Mouse (Mus musculus): ENCODE measurements around the gene Tmem170b. TPM values are rescaled to one million over a fixed set of nuclear protein-coding genes. Genes with fewer than 3 reads are reported as not detected.
"Not testable (repeated sequence)": the region's sequence is repeated elsewhere in the genome, so short reads cannot be mapped to it uniquely, and the experiment has no call there.

The Tmem170b gene
- total RNA-seq, 2 experiments from 2014 or later, result 20.8 to 24.3 TPM

GRCm38 (mm10) chr13:41662401-41663070 is 56.8 kb downstream of the Tmem170b start:
- ATAC-seq (replicated peaks; ENCODE audit: poor library complexity, severe bottlenecking), result peak; percentile 67

GRCm38 (mm10) chr13:41663501-41664195 is 57.9 kb downstream of the Tmem170b start:
- peak; percentile 74 for ATAC-seq (replicated peaks; ENCODE audit: poor library complexity, severe bottlenecking)

DNA sequence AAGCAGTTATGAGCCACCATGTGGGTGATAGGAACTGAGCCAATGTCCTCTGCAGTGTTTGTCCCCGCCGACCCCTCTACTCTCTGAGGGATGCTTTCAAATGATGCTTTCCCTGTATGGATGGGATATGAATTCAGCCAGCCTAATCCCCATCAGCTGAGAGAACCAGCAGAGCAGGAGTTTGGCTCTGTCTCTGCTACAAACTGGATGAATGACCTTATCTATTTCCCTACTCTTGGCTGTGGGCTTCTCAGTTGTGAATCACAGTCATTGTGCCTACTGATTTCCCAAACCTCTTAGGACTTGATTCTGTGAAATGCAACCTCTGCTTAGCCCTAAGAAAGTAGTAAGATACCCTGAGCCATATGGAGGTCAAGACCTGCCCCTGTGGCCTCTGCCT is 64.2 kb downstream of the Tmem170b start:
- ATAC-seq (replicated peaks; ENCODE audit: poor library complexity, severe bottlenecking), result no peak

DNA sequence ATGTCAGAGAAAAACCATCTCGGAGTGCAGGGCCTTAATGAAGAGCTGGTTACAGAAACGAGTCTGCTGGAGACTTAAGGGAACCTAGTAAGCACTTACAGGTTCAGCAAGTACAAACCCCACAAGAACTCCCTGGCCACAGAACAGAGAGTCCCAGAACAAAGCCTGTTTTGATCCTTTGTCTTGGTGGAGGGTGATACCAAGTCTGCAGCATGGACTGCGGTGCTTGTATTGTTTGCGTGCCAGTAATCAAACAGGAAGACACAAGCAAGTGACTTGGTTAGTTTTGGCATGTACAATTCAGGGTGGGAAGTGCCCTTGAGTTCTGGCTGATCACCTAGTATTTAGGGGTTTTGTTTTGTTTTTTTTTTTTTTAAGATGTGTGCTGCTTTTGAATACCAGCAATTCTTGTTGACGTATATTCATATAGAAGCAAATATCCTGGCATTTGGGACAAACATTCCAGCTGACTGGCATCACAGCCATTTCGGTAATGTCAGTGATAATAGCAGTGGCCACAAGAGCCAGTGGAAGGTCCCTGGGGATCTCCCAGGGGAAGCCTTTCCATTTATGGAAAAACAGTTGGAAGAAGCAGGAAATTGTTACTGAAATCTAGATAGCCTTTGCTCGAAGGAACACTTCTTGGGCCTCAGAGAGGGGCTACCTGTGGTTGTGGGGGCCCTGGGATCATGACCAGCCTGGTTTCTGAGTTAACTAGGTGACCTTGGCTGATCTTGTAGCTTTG is 64.9 kb downstream of the Tmem170b start:
- no peak for ATAC-seq (replicated peaks; ENCODE audit: poor library complexity, severe bottlenecking)

DNA sequence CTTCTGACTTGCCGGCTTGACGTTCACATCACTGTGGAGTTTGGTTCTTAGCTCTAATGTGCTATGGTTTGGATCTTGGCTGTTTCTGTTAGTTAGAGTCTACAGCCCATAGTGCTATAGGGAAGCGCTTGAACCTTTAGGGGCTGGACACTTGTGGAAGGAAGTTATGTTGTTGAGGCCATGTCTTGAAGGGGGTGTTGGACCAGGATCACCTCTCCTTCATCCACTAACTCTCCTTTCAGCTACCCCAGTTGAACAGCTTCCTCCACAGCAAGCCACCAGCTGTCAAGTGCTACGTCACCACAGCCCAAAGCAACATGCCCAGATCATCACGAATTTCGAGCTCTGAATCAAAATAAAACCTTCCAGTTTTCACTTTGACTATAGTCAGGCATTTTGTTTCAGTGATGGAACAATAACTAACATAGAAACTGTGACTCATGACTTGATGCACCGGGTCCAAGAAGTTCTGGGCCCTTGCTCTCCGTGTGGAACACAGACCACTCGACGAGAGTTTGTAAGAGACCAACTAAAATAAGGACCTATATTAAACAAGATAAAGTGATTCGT is 65.5 kb downstream of the Tmem170b start:
- no peak for ATAC-seq (replicated peaks; ENCODE audit: poor library complexity, severe bottlenecking)

GRCm38 (mm10) chr13:41672904-41673303 is 67.2 kb downstream of the Tmem170b start:
- ATAC-seq (replicated peaks; ENCODE audit: poor library complexity, severe bottlenecking), result not testable (repeated sequence)

GRCm38 (mm10) chr13:41673541-41673940 is 67.8 kb downstream of the Tmem170b start:
- ATAC-seq (replicated peaks; ENCODE audit: poor library complexity, severe bottlenecking), result no peak

DNA sequence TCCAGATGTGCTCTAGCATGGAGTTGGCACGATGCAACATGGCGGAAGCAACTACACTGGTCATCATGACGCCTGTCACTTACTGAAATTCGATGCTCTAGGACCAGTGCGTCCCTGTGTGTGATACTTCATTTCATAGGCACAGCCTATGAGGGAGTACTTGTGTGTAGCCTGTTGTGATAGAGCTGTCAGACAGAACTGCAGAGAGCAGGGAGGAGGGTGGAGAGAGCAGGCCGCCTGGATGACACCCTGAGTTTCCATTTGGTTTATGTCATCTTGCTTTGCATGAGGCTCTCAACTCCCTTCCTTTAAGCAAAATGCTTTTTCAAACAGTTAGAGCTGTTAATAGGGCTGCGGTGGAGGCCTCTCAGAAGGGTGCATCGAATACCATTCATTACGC is 68.9 kb downstream of the Tmem170b start:
- not testable (repeated sequence) for ATAC-seq (replicated peaks; ENCODE audit: poor library complexity, severe bottlenecking)

DNA sequence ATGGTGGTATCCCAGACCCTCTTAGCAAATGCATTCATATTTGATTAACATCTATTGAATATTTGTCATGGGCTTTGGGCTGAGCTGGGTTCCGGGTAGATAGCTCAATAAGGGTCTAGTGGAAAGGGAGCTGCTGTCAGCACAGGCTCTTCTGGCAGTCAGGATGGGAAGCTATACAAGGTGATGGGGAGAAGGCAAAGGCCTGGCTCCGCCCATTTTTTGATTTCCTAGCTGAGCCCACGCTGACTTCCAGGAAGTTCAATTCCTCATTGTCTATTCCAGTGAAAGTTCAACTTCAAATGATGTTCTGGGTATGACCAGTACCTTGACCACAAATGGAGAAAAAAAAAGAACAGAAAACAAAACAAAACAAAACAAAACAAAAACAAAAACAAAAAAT is 69.8 kb downstream of the Tmem170b start:
- ATAC-seq (replicated peaks; ENCODE audit: poor library complexity, severe bottlenecking), result no peak

DNA sequence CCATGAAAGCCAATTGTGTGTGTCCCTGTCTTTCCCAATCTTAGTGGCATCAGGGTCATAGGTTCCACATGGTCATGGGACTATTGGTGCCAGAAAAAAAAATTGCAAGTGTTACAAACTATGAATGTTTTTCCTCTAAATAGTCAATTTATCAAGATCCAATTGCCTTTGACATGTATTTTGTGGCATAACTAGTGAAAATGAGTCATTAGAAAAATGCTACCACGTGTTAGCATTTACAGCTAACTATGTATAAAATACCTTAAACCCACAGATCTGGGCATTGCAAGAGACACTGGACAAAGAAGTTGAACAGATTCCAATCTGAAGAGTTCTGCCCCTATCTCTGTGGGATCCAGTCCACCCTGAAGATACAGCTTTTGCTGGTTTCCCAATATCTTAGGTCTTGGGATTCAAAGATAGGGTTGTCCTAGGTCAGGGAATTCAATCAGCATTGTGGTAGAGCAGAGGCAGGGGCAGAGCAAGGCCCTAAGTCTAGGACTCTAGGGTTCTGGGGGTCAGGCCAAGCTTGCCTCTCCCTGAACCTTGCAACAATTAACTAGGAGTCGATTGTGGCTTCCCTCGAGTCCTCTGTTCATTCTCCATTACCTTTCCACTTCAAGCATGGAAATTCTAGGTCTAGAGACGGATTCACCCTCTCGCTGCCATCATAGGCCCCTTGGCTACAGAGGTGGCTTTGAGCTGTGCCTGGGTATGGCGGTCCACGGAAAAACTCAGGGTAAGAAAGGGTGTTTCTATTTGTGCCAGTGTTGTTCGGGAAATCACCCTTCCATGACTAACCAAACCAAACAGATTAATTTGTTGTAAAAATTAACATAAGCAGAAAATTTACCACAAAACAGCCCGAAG is 70.5 kb downstream of the Tmem170b start:
- no peak for ATAC-seq (replicated peaks; ENCODE audit: poor library complexity, severe bottlenecking)

DNA sequence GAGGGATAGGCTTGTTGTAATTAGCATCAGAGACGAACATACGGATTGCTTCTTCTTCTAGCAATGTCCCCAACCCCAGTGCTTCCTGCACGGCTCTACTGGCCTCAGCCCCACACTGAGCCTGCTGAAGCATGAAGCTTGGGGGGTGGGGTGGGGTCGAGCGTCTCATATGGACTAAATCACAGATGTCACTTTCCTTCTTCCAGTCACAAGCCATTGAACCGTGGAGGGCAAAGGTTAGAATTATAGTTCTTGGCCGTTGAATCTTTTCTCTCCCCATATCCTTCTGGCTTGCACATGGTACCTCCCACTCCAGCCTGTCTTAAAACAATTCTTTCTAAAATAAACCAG is 71.1 kb downstream of the Tmem170b start:
- no peak for ATAC-seq (replicated peaks; ENCODE audit: poor library complexity, severe bottlenecking)

DNA sequence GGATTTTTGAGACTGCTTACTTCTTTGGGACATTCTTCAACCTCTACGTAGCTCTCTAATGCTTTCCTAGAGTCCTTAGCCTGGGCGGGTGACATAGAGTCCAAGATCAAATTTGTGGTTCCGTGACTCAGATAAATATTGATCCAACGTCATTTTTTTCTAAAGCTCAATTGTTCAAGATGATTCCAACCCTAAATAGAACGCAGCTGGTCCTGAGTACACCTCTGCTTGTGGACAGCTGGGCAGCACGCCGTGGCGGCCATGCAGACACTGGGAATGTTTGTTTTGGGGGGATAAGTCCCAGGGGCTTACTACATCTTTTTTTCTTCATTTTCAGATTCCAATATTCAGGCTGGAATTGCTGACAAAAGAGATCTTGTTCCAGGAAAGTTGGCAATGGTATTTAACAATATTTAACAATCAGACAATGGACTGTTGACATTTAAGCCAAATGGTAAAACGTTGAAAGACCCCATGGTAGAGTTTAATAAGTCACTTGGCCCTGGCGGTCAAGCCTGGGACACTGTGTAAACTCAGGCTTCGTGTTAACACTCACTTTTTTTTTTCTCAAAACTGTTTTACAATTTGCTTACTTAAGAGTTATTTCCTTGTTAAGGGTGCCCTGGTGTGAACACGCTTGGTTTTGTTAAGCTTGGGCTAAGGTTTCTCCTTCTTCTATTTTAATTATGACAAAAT is 75.3 kb downstream of the Tmem170b start:
- no peak for ATAC-seq (replicated peaks; ENCODE audit: poor library complexity, severe bottlenecking)

DNA sequence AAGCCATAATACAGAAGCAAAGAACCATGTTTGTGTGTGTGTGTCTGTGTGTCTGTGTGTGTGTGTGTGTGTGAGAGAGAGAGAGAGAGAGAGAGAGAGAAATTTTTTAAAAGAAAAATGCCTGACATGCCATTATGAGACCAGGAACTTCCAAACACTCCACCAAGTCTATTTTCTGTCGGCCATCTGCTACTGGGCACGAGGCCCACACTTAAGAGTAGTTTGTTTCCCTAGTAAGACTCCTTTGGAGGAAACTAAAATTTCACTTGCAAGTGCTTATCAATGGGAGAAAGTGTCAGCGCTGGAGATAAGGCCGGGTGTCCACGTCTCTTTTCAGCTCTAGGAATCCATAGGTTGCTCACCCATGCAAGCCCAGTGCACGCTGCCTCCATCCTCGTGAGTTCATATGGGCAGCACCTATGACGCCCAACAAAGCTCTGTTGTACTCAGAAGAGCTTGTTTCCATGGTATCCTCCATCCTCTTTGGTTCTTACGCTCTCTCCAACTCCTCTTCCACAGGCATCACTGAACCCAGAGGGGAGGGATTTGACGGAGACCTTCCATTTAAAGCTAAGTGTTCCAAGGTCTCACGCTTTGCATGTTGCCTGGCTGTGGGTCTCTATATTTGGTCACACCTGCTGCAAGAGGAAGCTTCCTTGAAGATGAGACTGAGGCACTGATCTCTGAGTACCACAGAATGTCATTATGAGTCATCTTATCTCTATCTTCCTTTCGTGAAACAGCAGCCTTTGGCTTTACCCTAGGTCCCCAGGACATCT is 76.8 kb downstream of the Tmem170b start:
- no peak for ATAC-seq (replicated peaks; ENCODE audit: poor library complexity, severe bottlenecking)

DNA sequence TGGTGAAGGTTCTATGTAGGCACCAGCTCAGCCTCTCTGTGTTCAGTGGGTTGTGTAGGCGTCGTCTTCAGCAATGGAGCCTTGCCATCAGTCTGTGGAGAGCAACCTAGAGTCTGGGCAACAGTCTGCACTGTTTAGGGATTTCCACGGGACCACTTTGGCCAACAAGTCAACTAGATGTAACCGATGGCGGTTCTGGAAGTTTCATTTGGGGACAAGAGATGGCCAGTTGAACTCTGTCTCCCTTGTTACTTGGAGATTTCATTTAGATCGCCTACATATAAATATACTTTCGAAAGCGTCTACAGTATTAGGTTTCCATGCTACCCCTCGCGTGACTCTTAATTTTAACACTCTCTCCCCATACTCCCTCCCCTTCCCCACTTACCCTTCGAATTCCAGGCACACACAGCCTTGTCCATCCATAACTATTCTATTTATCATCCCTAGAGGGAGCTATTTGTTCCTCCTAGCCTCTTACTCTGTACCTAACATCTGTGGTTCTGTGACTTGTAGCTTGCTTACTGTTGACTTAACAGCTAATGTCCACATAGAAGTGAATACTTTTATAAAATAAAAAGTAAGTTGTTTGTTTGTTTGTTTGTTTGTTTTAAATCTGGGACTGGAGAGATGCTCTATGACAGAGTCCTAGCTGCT is 77.8 kb downstream of the Tmem170b start:
- no peak for ATAC-seq (replicated peaks; ENCODE audit: poor library complexity, severe bottlenecking)

DNA sequence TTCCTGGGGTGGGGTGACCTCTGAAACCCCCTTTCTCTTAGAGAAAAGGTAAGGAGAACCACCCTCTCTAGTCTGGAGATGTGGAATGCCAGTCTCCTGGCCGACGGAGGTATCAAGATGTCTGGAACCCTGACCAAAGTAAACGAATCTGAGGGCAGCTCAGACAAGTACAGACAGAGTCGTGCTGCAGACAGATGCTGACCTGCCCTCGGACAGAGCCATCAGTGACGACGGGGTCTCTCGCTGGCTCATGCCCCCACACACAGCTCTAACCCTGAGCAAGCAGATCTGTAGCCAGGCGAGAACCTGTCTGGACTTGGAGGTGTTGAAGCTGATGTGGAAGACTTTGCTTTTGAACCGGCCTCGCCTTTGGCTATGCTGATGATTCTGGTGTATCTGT is 79.8 kb downstream of the Tmem170b start:
- no peak for ATAC-seq (replicated peaks; ENCODE audit: poor library complexity, severe bottlenecking)

DNA sequence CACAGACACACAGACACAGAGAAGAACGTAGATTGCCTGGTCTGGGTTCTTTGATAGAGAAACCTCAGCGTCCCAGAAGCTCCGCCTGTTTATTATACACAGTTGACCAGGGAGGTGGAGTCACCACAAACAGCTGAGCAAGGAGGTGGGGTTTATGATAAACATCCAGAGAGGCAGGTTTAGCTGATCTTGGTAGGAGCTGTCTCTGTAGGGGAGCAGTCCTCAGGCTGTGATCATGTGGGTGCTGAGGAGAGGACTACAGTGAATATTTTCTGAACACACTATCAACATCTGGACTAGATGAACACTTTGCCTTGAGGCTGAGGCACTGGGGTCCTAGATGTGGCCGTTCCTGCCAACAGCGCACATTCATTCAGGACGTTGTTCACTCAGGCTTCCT is 83.3 kb downstream of the Tmem170b start:
- no peak for ATAC-seq (replicated peaks; ENCODE audit: poor library complexity, severe bottlenecking)

DNA sequence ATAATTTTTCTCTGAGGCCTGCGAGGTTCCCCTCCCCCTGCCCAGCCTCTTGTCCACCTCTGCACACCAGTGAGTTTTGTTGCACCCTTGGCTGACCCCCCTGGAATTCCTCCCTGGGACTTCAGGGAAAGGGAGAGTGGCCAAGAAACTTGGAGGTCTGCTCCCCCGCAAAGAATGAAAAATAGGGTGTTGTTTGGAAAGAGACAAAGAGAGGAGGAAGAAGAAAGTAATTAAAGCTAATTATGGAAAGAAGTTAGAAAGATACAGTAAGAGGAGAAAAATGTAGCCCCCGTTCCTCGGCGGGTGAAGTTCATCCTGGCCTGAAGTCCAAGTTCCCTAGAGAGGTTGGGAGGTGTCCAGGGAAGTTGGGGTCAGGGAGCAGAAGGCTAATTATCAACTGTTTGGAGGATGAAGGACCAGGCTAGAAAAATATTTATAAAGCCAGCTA is 83.9 kb downstream of the Tmem170b start:
- ATAC-seq (replicated peaks; ENCODE audit: poor library complexity, severe bottlenecking), result no peak
